Mouse (Mus musculus): ENCODE data around the gene Gm3543. TPM values are rescaled to one million over a fixed set of nuclear protein-coding genes. Genes with fewer than 3 reads are reported as not detected.

Gm3543 gene
- polyA plus RNA-seq (2012; rRNA removed): not detected in 2 replicates

GRCm38 (mm10) chr14:41983225-41983624, at the start of gene Gm3543:
Gm3543 (minus strand) TSS chr14:41983325.

DNA sequence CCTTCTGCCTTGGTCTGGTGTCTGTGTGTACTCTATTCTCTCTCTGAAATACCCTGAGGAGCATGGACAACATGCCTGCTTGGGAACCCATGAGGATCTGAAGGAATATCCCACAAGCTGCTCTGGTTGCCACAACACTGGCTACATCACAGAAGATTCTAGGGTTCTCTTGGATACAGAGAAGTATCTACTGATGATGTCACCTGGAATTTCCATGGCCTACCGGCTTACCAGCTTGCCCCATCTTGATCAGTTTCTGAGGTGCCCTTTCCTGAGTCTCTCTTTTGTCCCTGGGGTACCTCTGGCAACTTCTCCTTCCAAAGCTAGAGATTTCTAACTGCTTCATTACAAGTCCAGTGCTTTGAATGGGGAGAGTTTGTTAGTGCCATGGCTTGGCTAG, 15.3 kb downstream of the Gm3543 start, which contains the start of gene Gm6401:
Gene Gm6401, minus strand, starts transcription at position 101 of the 400 bp plus-strand sequence.

DNA sequence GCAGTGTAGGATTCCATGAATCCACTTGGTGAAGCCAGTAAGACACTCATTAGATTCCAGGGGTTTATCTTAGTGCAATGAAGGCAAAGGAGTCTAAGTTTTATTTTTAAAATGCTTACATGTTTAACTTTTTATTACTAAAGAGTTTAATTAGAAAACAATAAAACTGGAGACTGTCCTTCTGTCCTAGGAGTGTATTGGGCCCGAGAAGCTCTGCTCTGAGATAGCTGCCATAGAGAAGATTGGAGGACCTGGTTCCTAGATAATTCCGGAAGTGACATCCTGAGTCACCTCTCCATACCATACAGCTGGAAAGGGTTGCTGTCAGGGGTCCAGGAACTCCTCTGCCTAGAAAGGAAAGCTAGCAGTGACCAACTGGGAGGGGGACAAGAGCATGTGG, 39.4 kb downstream of the Gm3543 start, which contains the start of gene 1700024B05Rik:
Gene 1700024B05Rik, plus strand, starts transcription at position 301 of the 400 bp plus-strand sequence.

Other genes starting within 250 kb of the Gm3543 start
- not detected in 2 replicates for gene Gm7929, start 232.7 kb downstream of the Gm3543 start, polyA plus RNA-seq (2012; rRNA removed)
- gene Gm47189, start 210.9 kb downstream of the Gm3543 start, polyA plus RNA-seq (2012; rRNA removed): not detected in 2 replicates
- not detected in 2 replicates for gene Gm7980, start 76.0 kb downstream of the Gm3543 start, polyA plus RNA-seq (2012; rRNA removed)
- not detected in 2 replicates for gene 1700049E17Rik1, start 58.4 kb downstream of the Gm3543 start, polyA plus RNA-seq (2012; rRNA removed)
- gene 1700024B05Rik, start 39.3 kb downstream of the Gm3543 start, polyA plus RNA-seq (2012; rRNA removed): not detected in 2 replicates
- not detected in 2 replicates for gene Gm6401, start 15.4 kb downstream of the Gm3543 start, polyA plus RNA-seq (2012; rRNA removed)
- gene Gm7951, start 134.0 kb upstream of the Gm3543 start, polyA plus RNA-seq (2012; rRNA removed): not detected in 2 replicates
- not detected in 2 replicates for gene Gm17027, start 179.3 kb upstream of the Gm3543 start, polyA plus RNA-seq (2012; rRNA removed)
- gene Gm3573, start 207.5 kb upstream of the Gm3543 start, polyA plus RNA-seq (2012; rRNA removed): not detected in 2 replicates

Data from central nervous system, embryonic 18 days (tissue).